Mouse (Mus musculus) kidney, embryonic 14.5 days (tissue): ENCODE data around the gene Arvcf. TPM values are rescaled to one million over a fixed set of nuclear protein-coding genes. Genes with fewer than 3 reads are reported as not detected.

ENCODE experiments used
- ATAC-seq: fragments of 200-750 bp; cut with Nextera tagmentation; 2 replicates; pipeline ENCODE4 v1.8.0; 2017; ENCODE audit warnings: moderate number of reproducible peaks, mild to moderate bottlenecking, moderate TSS enrichment, moderate library complexity; ENCODE audit not compliant: low FRiP score, low TSS enrichment
- H3K27ac ChIP-seq: fragments of 300-500 bp; sonication (generic); 2 replicates; pipeline ENCODE4 v1.5.1; 2014; ENCODE audit warnings: low read depth, mild to moderate bottlenecking, low read length, moderate library complexity, mixed read lengths
- H3K27me3 ChIP-seq: fragments of 300-500 bp; sonication (generic); 2 replicates; pipeline ENCODE4 v1.6.1; 2014; ENCODE audit warnings: mild to moderate bottlenecking, low read length; ENCODE audit not compliant: control insufficient read depth, insufficient read depth
- H3K36me3 ChIP-seq: fragments of 300-500 bp; sonication (generic); 2 replicates; pipeline ENCODE4 v1.6.1; 2014; ENCODE audit warnings: low read length, mixed read lengths; ENCODE audit not compliant: control insufficient read depth, insufficient read depth
- H3K4me1 ChIP-seq: fragments of 300-500 bp; sonication (generic); 2 replicates; pipeline ENCODE4 v1.6.1; 2014; ENCODE audit warnings: low read length, mixed read lengths; ENCODE audit not compliant: control insufficient read depth, insufficient read depth
- H3K4me2 ChIP-seq: fragments of 300-500 bp; sonication (generic); replicated peaks from 2 replicates; pipeline ENCODE4 v1.6.1; 2014; ENCODE audit warnings: low read depth, mild to moderate bottlenecking, low read length
- H3K4me3 ChIP-seq: fragments of 300-500 bp; sonication (generic); 2 replicates; pipeline ENCODE4 v1.5.1; 2014; ENCODE audit warnings: mild to moderate bottlenecking, low read length
- H3K9ac ChIP-seq: fragments of 300-500 bp; sonication (generic); 2 replicates; pipeline ENCODE4 v1.6.1; 2014; ENCODE audit warnings: low read depth, mild to moderate bottlenecking, low read length, moderate library complexity
- H3K9me3 ChIP-seq: fragments of 300-500 bp; sonication (generic); 2 replicates; pipeline ENCODE4 v1.6.1; 2016; ENCODE audit warnings: low read length; ENCODE audit not compliant: control insufficient read depth
- WGBS: fragments of 180-500 bp; shearing (Covaris S2); extraction: QIAGEN DNeasy Blood & Tissue Kit; methylation state at CpG from one replicate; pipeline ENCODE4 v1.1.7; 2014; 5-methylcytosine and 5-hydroxymethylcytosine counted together
- polyA plus RNA-seq: library from polyadenylated mRNA; unstranded; fragments of >200 nt; fragmentation: Nextera tagmentation; extraction: Ambion mirVana; gene quantifications from 2 replicates; pipeline ENCODE4 v1.2.1, GENCODE M21; 2014

Gene Arvcf
- polyA plus RNA-seq, 1 experiment from 2014 or later = 27.0 TPM

DNA sequence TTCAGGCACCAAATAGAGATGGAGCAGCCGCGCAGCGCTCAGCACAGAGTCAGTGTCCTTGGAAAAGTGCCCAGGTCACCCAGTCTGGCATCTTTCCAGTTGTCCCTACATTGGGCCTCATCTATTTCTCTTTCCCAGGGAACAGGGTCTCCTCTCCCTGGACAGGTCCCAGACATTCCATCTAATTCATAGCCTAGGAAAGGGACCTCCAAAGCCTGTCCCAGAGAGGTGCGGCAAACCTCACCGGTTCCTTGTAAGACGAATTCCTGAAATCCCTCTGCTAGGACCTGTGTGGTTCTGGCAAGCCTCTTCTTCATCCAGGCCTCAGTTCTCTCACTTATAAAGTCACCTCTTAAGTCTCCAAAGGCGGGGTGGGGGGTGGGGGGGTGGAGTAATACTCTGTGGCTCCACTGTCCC lies 47.6 kb downstream of the Arvcf start:
- Histone ChIP-seq H3K4me2 (no peak overlapping the region), H3K9me3 (no peaks in the 10 kb centered on the region), H3K4me3 (no peak overlapping the region), H3K9ac (no peak overlapping the region), H3K27me3 (no peaks in the 10 kb centered on the region), H3K36me3 (peaks cover 34% of the 10 kb centered on the region), H3K4me1 (peaks cover 32% of the 10 kb centered on the region), H3K27ac (peak overlapping the region; percentile 10)
- ATAC-seq = no peak
- 45% methylated on average over 6 of the region's 7 CpGs for WGBS

GRCm38 (mm10) chr16:18396201-18396600 lies 48.2 kb downstream of the Arvcf start:
- Histone ChIP-seq H3K9me3 (no peaks in the 10 kb centered on the region), H3K36me3 (peaks cover 38% of the 10 kb centered on the region), H3K4me3 (no peak overlapping the region), H3K4me2 (no peak overlapping the region), H3K4me1 (peaks cover 35% of the 10 kb centered on the region), H3K9ac (no peak overlapping the region), H3K27ac (peak overlapping the region; percentile 10), H3K27me3 (no peaks in the 10 kb centered on the region)
- 74% methylated on average over 2 of the region's 2 CpGs for WGBS
- ATAC-seq = no peak

- Histone ChIP-seq H3K4me1 (peaks cover 35% of the 10 kb centered on the region), H3K27me3 (no peaks in the 10 kb centered on the region), H3K4me2 (no peak overlapping the region), H3K4me3 (no peak overlapping the region), H3K9me3 (no peaks in the 10 kb centered on the region), H3K27ac (no peak overlapping the region), H3K9ac (no peak overlapping the region), H3K36me3 (peaks cover 45% of the 10 kb centered on the region)
- WGBS = 96% methylated on average over 27 of the region's 27 CpGs
- no peak for ATAC-seq
These were observed 49.0 kb downstream of the Arvcf start for GRCm38 (mm10) chr16:18396791-18397621.

DNA sequence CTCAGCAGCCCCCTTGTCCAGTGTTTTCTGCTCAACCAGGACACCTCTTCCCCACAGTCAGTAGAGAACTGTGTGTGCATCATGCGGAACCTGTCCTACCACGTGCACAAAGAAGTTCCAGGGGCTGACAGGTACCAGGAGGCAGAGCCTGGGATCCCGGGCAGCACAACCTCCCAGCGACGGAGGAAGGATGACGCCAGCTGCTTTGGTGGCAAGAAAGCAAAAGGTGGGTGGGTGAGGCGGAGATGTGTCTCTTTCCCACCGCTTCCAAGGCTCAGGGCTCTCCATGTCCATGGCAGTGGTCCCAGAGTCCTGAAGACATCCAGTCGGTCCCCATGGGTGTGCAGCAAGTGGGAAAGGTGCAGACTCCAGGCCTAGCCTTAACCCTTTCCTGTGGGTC lies 52.0 kb downstream of the Arvcf start:
- 76% methylated on average over 9 of the region's 9 CpGs for WGBS
- H3K9me3 ChIP-seq = no peaks in the 10 kb centered on the region
- H3K9ac ChIP-seq = no peak overlapping the region
- H3K4me3 ChIP-seq = no peak overlapping the region
- ATAC-seq = no peak
- H3K27me3 ChIP-seq = no peaks in the 10 kb centered on the region
- H3K36me3 ChIP-seq = peaks cover 71% of the 10 kb centered on the region
- peaks cover 19% of the 10 kb centered on the region for H3K4me1 ChIP-seq
- no peak overlapping the region for H3K4me2 ChIP-seq
- no peak overlapping the region for H3K27ac ChIP-seq

- no peak overlapping the region for H3K4me2 ChIP-seq
- H3K9me3 ChIP-seq = no peaks in the 10 kb centered on the region
- H3K27me3 ChIP-seq = no peaks in the 10 kb centered on the region
- H3K9ac ChIP-seq = no peak overlapping the region
- H3K4me1 ChIP-seq = peaks cover 15% of the 10 kb centered on the region
- 60% methylated on average over 7 of the region's 7 CpGs for WGBS
- ATAC-seq = peak; percentile 56
- peaks cover 77% of the 10 kb centered on the region for H3K36me3 ChIP-seq
- H3K27ac ChIP-seq = no peak overlapping the region
- H3K4me3 ChIP-seq = no peak overlapping the region
These were observed 52.7 kb downstream of the Arvcf start for GRCm38 (mm10) chr16:18400472-18401216.

GRCm38 (mm10) chr16:18403285-18403684 lies 55.3 kb downstream of the Arvcf start:
- H3K27ac ChIP-seq = no peak overlapping the region
- 91% methylated on average over 12 of the region's 12 CpGs for WGBS
- no peak overlapping the region for H3K4me3 ChIP-seq
- peaks cover 66% of the 10 kb centered on the region for H3K36me3 ChIP-seq
- H3K4me2 ChIP-seq = no peak overlapping the region
- H3K4me1 ChIP-seq = peaks cover 7% of the 10 kb centered on the region; the same call in 1 of the 2 replicates
- no peak for ATAC-seq
- H3K9me3 ChIP-seq = no peaks in the 10 kb centered on the region
- H3K9ac ChIP-seq = no peak overlapping the region
- no peaks in the 10 kb centered on the region for H3K27me3 ChIP-seq

DNA sequence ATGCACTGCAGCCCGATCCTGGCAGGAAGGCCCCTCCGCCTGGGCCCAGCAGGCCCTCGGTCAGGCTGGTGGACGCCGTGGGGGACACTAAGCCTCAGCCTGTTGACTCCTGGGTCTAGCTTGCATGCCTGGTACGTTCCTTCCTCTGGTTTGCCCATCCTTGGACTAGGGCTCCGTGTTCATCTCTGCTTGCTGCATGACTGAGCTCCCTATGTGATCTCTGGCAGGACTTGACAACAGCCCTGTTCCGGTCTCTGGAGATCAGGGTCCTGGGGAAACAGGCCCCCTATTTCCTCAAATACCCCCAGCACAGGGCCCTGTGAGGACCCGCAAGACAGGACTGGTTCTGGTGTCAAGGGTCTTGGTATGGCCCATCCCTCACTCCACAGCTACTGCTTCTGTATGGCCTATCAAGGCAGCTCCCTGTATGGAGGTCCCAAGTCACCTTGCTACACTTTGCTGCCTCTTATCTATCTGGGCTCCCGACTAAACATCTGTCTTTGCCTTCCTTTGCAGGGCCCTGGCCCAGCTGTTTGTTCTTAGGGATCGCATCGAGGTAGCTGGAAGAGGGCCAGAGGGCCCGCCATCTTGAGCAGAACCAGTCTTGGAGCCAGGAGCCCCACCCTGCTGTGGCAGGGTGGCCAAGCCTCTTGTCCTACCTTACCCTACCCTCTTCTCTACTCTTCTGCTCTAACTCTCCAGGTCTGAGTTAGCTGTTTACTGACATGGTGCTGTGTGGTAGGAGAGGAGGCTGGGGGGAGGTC lies 57.3 kb downstream of the Arvcf start:
- H3K9ac ChIP-seq = no peak overlapping the region
- H3K27ac ChIP-seq = no peak overlapping the region
- H3K36me3 ChIP-seq = peaks cover 55% of the 10 kb centered on the region
- 91% methylated on average over 13 of the region's 13 CpGs for WGBS
- no peak overlapping the region for H3K4me3 ChIP-seq
- peaks cover 6% of the 10 kb centered on the region; the same call in 1 of the 2 replicates for H3K4me1 ChIP-seq
- no peaks in the 10 kb centered on the region for H3K9me3 ChIP-seq
- no peak for ATAC-seq
- no peak overlapping the region for H3K4me2 ChIP-seq
- no peaks in the 10 kb centered on the region for H3K27me3 ChIP-seq

DNA sequence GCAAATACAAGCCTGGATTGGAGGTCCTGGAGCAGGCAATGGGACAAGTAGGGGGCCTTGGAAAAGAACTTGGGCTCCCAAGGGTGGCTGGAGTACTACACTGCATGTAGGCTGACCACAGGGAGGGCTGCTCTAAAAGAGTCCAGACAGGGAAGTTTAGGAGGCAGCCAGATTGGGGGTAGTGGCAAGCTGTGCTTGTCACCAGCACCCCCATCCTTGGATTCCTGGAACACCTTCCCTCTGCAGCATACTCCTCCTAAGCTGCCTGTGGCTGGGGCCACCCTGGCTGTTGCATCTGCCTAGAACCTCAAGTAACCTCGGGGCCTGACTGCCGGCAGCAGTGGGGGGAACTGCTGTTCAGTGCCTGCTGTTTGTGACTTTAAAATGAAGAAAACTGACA lies 57.9 kb downstream of the Arvcf start:
- Histone ChIP-seq H3K4me2 (no peak overlapping the region), H3K9ac (no peak overlapping the region), H3K4me3 (no peak overlapping the region), H3K4me1 (peaks cover 7% of the 10 kb centered on the region), H3K36me3 (peaks cover 58% of the 10 kb centered on the region), H3K27ac (no peak overlapping the region), H3K27me3 (no peaks in the 10 kb centered on the region), H3K9me3 (no peaks in the 10 kb centered on the region)
- 67% methylated on average over 2 of the region's 2 CpGs for WGBS
- no peak for ATAC-seq
